Mouse (Mus musculus) kidney, adult 10 weeks (tissue): ENCODE data around the gene 2310050C09Rik. TPM values are rescaled to one million over a fixed set of nuclear protein-coding genes. Genes with fewer than 3 reads are reported as not detected.

ENCODE experiments used
- polyA plus RNA-seq: library from polyadenylated mRNA; stranded (reverse); fragments of 350-450 nt; fragmentation: Illumina TruSeq; extraction: RNeasy Lipid Tissue Mini Kit (QIAGEN cat#74804); gene quantifications from one replicate; pipeline ENCODE4 v1.2.3, GENCODE M21; 2014; ENCODE audit warnings: low read depth, low replicate concordance

The 2310050C09Rik gene
- not detected for polyA plus RNA-seq

GRCm38 (mm10) chr3:92870116-92870515 lies at the start of gene 2310050C09Rik:
Gene 2310050C09Rik, minus strand, starts transcription at chr3:92870216.

GRCm38 (mm10) chr3:92851186-92851585 lies 18.8 kb downstream of the 2310050C09Rik start, which contains the start of gene Lce1l:
Gene Lce1l, minus strand, starts transcription at chr3:92851286.

GRCm38 (mm10) chr3:92827108-92827507 lies 42.9 kb downstream of the 2310050C09Rik start, which contains the start of gene Kprp:
Gene Kprp, minus strand, starts transcription at chr3:92827247.

Other genes with a start within 250 kb of the 2310050C09Rik start
- not detected for gene Lce6a, start 248.6 kb downstream of the 2310050C09Rik start, polyA plus RNA-seq
- gene Lce1a1, start 221.9 kb downstream of the 2310050C09Rik start, polyA plus RNA-seq: not detected
- gene Lce1b, start 213.3 kb downstream of the 2310050C09Rik start, polyA plus RNA-seq: not detected
- gene Lce1a2, start 199.9 kb downstream of the 2310050C09Rik start, polyA plus RNA-seq: not detected
- not detected for gene Lce1c, start 191.0 kb downstream of the 2310050C09Rik start, polyA plus RNA-seq
- not detected for gene Lce1d, start 183.0 kb downstream of the 2310050C09Rik start, polyA plus RNA-seq
- gene Lce1e, start 161.1 kb downstream of the 2310050C09Rik start, polyA plus RNA-seq: not detected
- not detected for gene Lce1f, start 149.9 kb downstream of the 2310050C09Rik start, polyA plus RNA-seq
- not detected for gene Gm38119, start 131.1 kb downstream of the 2310050C09Rik start, polyA plus RNA-seq
- not detected for gene Lce1g, start 117.9 kb downstream of the 2310050C09Rik start, polyA plus RNA-seq
- gene Lce1h, start 105.2 kb downstream of the 2310050C09Rik start, polyA plus RNA-seq: not detected
- gene Lce1i, start 91.3 kb downstream of the 2310050C09Rik start, polyA plus RNA-seq: not detected
- gene Lce1j, start 79.7 kb downstream of the 2310050C09Rik start, polyA plus RNA-seq: not detected
- gene Lce1k, start 62.3 kb downstream of the 2310050C09Rik start, polyA plus RNA-seq: not detected
- gene Kprp, start 43.0 kb downstream of the 2310050C09Rik start, polyA plus RNA-seq: not detected
- not detected for gene Lce1l, start 18.9 kb downstream of the 2310050C09Rik start, polyA plus RNA-seq
- not detected for gene Lce3a, start 56.0 kb upstream of the 2310050C09Rik start, polyA plus RNA-seq
- not detected for gene Lce3b, start 62.8 kb upstream of the 2310050C09Rik start, polyA plus RNA-seq
- not detected for gene Lce3c, start 74.3 kb upstream of the 2310050C09Rik start, polyA plus RNA-seq
- gene Lce3d, start 87.2 kb upstream of the 2310050C09Rik start, polyA plus RNA-seq: not detected
- gene Lce3e, start 96.8 kb upstream of the 2310050C09Rik start, polyA plus RNA-seq: not detected
- gene Lce3f, start 122.0 kb upstream of the 2310050C09Rik start, polyA plus RNA-seq: not detected
- gene Crct1, start 145.5 kb upstream of the 2310050C09Rik start, polyA plus RNA-seq: not detected
- not detected for gene Lce1m, start 148.8 kb upstream of the 2310050C09Rik start, polyA plus RNA-seq
- gene Gm4858, start 198.6 kb upstream of the 2310050C09Rik start, polyA plus RNA-seq: not detected